Mouse (Mus musculus) heart, adult 10 weeks (tissue): Measurements from ENCODE around the gene Capn7. TPM values are rescaled to one million over a fixed set of nuclear protein-coding genes. Genes with fewer than 3 reads are reported as not detected.

ENCODE experiments used
- polyA plus RNA-seq: library from polyadenylated mRNA; stranded (reverse); fragments of 350-450 nt; fragmentation: Illumina TruSeq; extraction: RNeasy Lipid Tissue Mini Kit (QIAGEN cat#74804); gene quantifications from one replicate; pipeline ENCODE4 v1.2.3, GENCODE M21; 2014; ENCODE audit warnings: low read depth, low replicate concordance

Gene Capn7
- 36.2 TPM for polyA plus RNA-seq

DNA sequence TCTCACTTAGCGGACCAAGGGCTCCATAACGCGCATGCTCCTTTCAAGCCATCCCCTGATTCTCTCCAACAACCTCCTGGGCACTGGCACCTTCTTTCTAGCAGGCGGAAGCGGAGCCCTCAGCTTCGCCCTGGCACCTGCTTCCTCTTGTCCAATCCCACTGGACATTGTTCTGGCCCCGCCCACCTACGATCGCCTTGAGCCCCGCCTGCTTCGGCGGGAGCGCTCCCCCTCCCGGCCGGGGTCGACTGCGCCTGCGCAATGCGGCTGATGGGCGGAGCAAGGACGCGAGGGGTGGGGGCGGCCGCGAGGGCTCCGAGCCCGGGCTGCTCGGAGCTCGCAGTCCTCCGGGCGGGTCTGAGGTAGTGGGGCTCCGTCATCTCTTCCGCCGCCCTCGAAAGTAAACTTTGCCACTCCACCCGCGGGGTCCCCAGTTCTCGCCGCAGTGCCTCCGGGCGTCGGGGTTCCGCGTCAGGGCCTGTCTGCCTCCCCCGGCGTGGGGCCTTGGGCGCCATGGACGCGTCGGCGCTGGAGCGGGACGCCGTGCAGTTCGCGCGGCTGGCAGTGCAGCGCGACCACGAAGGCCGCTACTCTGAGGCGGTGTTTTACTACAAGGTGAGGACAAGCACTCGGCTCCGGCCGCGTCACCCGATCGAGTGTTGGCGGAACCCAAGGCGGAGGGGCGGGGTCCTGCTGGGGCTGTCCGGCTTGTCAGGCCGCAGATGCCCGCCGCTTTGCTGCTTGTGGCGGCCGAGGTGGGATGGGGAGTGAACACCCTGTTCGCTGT lies at the start of gene Capn7:
TSS of gene Capn7 (plus strand) at position 270 of the 787 bp plus-strand sequence.

GRCm38 (mm10) chr14:31323849-31324792 lies 12.3 kb upstream of the Capn7 start, which contains the start of gene Dnah1:
Gene Dnah1, minus strand, starts transcription at chr14:31323896.

Other genes starting within 250 kb of the Capn7 start
- 54.4 TPM for gene Smim4, start 207.7 kb upstream of the Capn7 start, polyA plus RNA-seq
- gene Nt5dc2, start 205.6 kb upstream of the Capn7 start, polyA plus RNA-seq, result 25.2 TPM
- 64.9 TPM for gene Stab1, start 168.0 kb upstream of the Capn7 start, polyA plus RNA-seq
- gene Tnnc1, start 128.3 kb upstream of the Capn7 start, polyA plus RNA-seq, result 5,985 TPM
- gene Nisch, start 119.7 kb upstream of the Capn7 start, polyA plus RNA-seq, result 164 TPM
- gene Sema3g, start 118.8 kb upstream of the Capn7 start, polyA plus RNA-seq, result 13.5 TPM
- 6.3 TPM for gene Phf7, start 85.3 kb upstream of the Capn7 start, polyA plus RNA-seq
- gene Bap1, start 85.2 kb upstream of the Capn7 start, polyA plus RNA-seq, result 39.4 TPM
- gene Dnah1, start 12.7 kb upstream of the Capn7 start, polyA plus RNA-seq, result not detected
- gene Sh3bp5, start 99.4 kb downstream of the Capn7 start, polyA plus RNA-seq, result 58.3 TPM
- 13.0 TPM for gene Eaf1, start 157.8 kb downstream of the Capn7 start, polyA plus RNA-seq
- 13.5 TPM for gene Mettl6, start 158.4 kb downstream of the Capn7 start, polyA plus RNA-seq